Comparison of ENCODE assay signal across 8 mouse cellular contexts in the genomic region with DNA sequence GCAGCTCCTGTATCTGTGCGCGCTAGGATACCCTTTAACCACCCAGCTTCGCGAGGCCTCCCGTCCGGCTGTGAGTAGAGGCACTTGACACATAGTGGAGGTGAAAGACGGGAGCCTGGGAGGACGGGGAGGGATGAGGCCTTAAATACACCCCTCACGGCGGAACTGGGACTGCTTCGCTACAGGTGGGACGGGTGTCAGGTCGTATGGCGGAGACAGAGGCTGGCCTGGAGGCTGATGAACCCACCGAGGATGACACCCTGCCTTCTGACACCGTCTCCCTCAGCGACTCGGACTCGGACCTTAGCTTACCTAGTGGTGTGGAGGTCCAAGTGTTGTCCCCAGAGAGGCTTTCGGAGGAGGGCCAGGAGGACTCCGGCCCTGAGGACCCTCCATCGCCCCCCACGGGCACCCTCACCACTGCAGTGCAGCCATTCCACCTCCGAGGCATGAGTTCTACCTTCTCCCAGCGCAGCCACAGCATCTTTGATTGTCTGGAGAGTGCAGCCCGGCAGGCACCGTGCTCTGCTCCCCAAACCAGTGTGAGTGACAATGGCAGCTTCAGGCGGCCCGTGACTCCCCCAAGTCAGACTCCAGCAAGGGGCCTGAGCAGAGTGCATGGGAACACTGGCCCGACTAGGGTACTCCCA. TPM values are rescaled to one million over a fixed set of nuclear protein-coding genes. Genes with fewer than 3 reads are reported as not detected.
A peak's percentile ranks its signal among the peaks of the same experiment; 100 is the strongest.
DNase-seq lines count a peak whose midpoint lies in the region; ATAC-seq and TF ChIP-seq lines count a peak whose summit lies in the region.

No protein-coding gene starts in this region.

- peak overlapping the region; percentile 71 for H3K27ac ChIP-seq in lung, embryonic 14.5 days (ENCODE audit: low read depth)
- H3K27ac ChIP-seq in forebrain, postnatal 0 days (ENCODE audit: low read depth, low read length): peak overlapping the region; percentile 79
- H3K27ac ChIP-seq in limb, embryonic 14.5 days (replicated peaks; ENCODE audit: low read depth, low read length): peak overlapping the region; percentile 88
- peak overlapping the region; percentile 91 for H3K27ac ChIP-seq in neural tube, embryonic 13.5 days (replicated peaks)

- H3K27me3 ChIP-seq in lung, embryonic 14.5 days (ENCODE audit: insufficient read depth, low read length): no peaks in the 10 kb centered on the region
- H3K27me3 ChIP-seq in forebrain, postnatal 0 days (ENCODE audit: insufficient read depth, low read length): no peaks in the 10 kb centered on the region
- no peaks in the 10 kb centered on the region for H3K27me3 ChIP-seq in limb, embryonic 14.5 days (ENCODE audit: control insufficient read depth, insufficient read depth, low read length)
- no peaks in the 10 kb centered on the region for H3K27me3 ChIP-seq in neural tube, embryonic 13.5 days

- H3K4me1 ChIP-seq in lung, embryonic 14.5 days (ENCODE audit: insufficient read depth): peaks cover 9% of the 10 kb centered on the region
- peaks cover 8% of the 10 kb centered on the region for H3K4me1 ChIP-seq in forebrain, postnatal 0 days (ENCODE audit: insufficient read depth)
- H3K4me1 ChIP-seq in limb, embryonic 14.5 days (ENCODE audit: control insufficient read depth, insufficient read depth, low read length): peaks cover 12% of the 10 kb centered on the region
- H3K4me1 ChIP-seq in neural tube, embryonic 13.5 days (replicated peaks): peaks cover 35% of the 10 kb centered on the region

- WGBS in lung, embryonic 14.5 days: 9% methylated on average over 30 of the region's 30 CpGs
- 11% methylated on average over 30 of the region's 30 CpGs for WGBS in forebrain, postnatal 0 days
- 13% methylated on average over 26 of the region's 30 CpGs for WGBS in limb, embryonic 14.5 days
- WGBS in neural tube, embryonic 13.5 days: 16% methylated on average over 30 of the region's 30 CpGs

- peak overlapping the region; percentile 84 for H3K4me2 ChIP-seq in lung, embryonic 14.5 days
- peak overlapping the region; percentile 87 for H3K4me2 ChIP-seq in forebrain, postnatal 0 days (ENCODE audit: low read depth)
- peak overlapping the region; percentile 89 for H3K4me2 ChIP-seq in limb, embryonic 14.5 days (replicated peaks; ENCODE audit: low read depth, low read length, severe bottlenecking)
- H3K4me2 ChIP-seq in neural tube, embryonic 13.5 days: peak overlapping the region; percentile 98

- H3K9ac ChIP-seq in lung, embryonic 14.5 days: peak overlapping the region; percentile 87
- peak overlapping the region; percentile 83 for H3K9ac ChIP-seq in forebrain, postnatal 0 days
- H3K9ac ChIP-seq in limb, embryonic 14.5 days (ENCODE audit: low read depth, low read length, severe bottlenecking): peak overlapping the region; percentile 89
- peak overlapping the region; percentile 86 for H3K9ac ChIP-seq in neural tube, embryonic 13.5 days

- peak; percentile 36; the same call in 1 of the 2 replicates for TF ChIP-seq CTCF in lung, embryonic 14.5 days (IDR thresholded peaks at IDR 0.05; ENCODE audit: low read depth)
- 0 out of 2 replicates have a peak, but pooled peaks have one; percentile 21 for TF ChIP-seq CTCF in forebrain, postnatal 0 days (IDR thresholded peaks at IDR 0.05; ENCODE audit: low read depth)

- no peaks in the 10 kb centered on the region for H3K9me3 ChIP-seq in lung, embryonic 14.5 days (ENCODE audit: low read depth, low read length)
- no peaks in the 10 kb centered on the region for H3K9me3 ChIP-seq in forebrain, postnatal 0 days (ENCODE audit: low read length)
- H3K9me3 ChIP-seq in limb, embryonic 14.5 days (ENCODE audit: control insufficient read depth, low read length): no peaks in the 10 kb centered on the region
- H3K9me3 ChIP-seq in neural tube, embryonic 13.5 days: no peaks in the 10 kb centered on the region

- peak overlapping the region; percentile 66 for H3K4me3 ChIP-seq in lung, embryonic 14.5 days (ENCODE audit: low read depth, low read length)
- H3K4me3 ChIP-seq in forebrain, postnatal 0 days (ENCODE audit: low read depth, low read length): peak overlapping the region; percentile 60
- peak overlapping the region; percentile 69 for H3K4me3 ChIP-seq in limb, embryonic 14.5 days (replicated peaks; ENCODE audit: low read length)
- peak overlapping the region; percentile 75 for H3K4me3 ChIP-seq in neural tube, embryonic 13.5 days

- ATAC-seq in lung, embryonic 14.5 days (ENCODE audit: insufficient read depth): no peak
- no peak for ATAC-seq in forebrain, postnatal 0 days
- no peak for ATAC-seq in limb, embryonic 14.5 days (ENCODE audit: low FRiP score, low read depth)
- ATAC-seq in neural tube, embryonic 13.5 days (ENCODE audit: low read depth): peak; percentile 8; the same call in 1 of the 2 replicates

- peaks cover 50% of the 10 kb centered on the region for H3K36me3 ChIP-seq in lung, embryonic 14.5 days (ENCODE audit: insufficient read depth)
- H3K36me3 ChIP-seq in forebrain, postnatal 0 days (ENCODE audit: insufficient read depth): peaks cover 30% of the 10 kb centered on the region
- peaks cover 60% of the 10 kb centered on the region for H3K36me3 ChIP-seq in limb, embryonic 14.5 days (ENCODE audit: control insufficient read depth, insufficient read depth, low read length)
- peaks cover 24% of the 10 kb centered on the region for H3K36me3 ChIP-seq in neural tube, embryonic 13.5 days

- no peak for DNase-seq in lung, embryonic 14.5 days
- no peak for DNase-seq in lung, postnatal 14 days
- peak; percentile 48 for DNase-seq in cerebellum, adult 8-10 months
- DNase-seq in forebrain, postnatal 0 days: no peak
- DNase-seq in limb, embryonic 14.5 days (ENCODE audit: low spot score): no peak
- no peak for DNase-seq in embryo, embryonic 11 days
- DNase-seq in adrenal gland, postnatal 4 days (ENCODE audit: low spot score in 2 of 2): no peak

- 0 out of 2 replicates have a peak, but pooled peaks have one; percentile 29 for TF ChIP-seq POLR2A in limb, embryonic 14.5 days (IDR thresholded peaks at IDR 0.05; ENCODE audit: borderline replicate concordance, extremely low read depth, insufficient read depth, insufficient read length)

RNA-seq across cellular contexts. Expression of gene Tssc4, which starts 0.8 kb away (rescaled TPM):
- 65.2 and 75.6 TPM in 2 replicates for polyA plus RNA-seq in lung, embryonic 14.5 days (2014; fragmentation: Nextera tagmentation; extraction: Ambion mirVana)
- 71.5 and 86.5 TPM in 2 replicates for total RNA-seq in forebrain, postnatal 0 days (2014; rRNA removed)
- 91.8 and 101 TPM in 2 replicates for polyA plus RNA-seq in forebrain, postnatal 0 days (2015; fragmentation: Nextera tagmentation; extraction: Ambion mirVana)
- 130 and 174 TPM in 2 replicates for polyA plus RNA-seq in limb, embryonic 14.5 days (2012; rRNA removed)
- 65.0 and 67.0 TPM in 2 replicates for polyA plus RNA-seq in limb, embryonic 14.5 days (2014; fragmentation: Nextera tagmentation; extraction: Ambion mirVana)
- polyA plus RNA-seq in neural tube, embryonic 13.5 days (2015; fragmentation: Nextera tagmentation; extraction: Ambion mirVana): 82.4 and 88.4 TPM in 2 replicates
- total RNA-seq in adrenal gland, postnatal 4 days (2021): 10 to 100 TPM; 40.1 to 42.4 TPM

RNA-seq across cellular contexts. Expression of gene Cd81, which starts 17.3 kb away (rescaled TPM):
- polyA plus RNA-seq in lung, embryonic 14.5 days (2014; fragmentation: Nextera tagmentation; extraction: Ambion mirVana): 654 and 667 TPM in 2 replicates
- 349 and 423 TPM in 2 replicates for total RNA-seq in forebrain, postnatal 0 days (2014; rRNA removed)
- polyA plus RNA-seq in forebrain, postnatal 0 days (2015; fragmentation: Nextera tagmentation; extraction: Ambion mirVana): 470 and 473 TPM in 2 replicates
- polyA plus RNA-seq in limb, embryonic 14.5 days (2012; rRNA removed): 456 and 528 TPM in 2 replicates
- polyA plus RNA-seq in limb, embryonic 14.5 days (2014; fragmentation: Nextera tagmentation; extraction: Ambion mirVana): 658 and 696 TPM in 2 replicates
- polyA plus RNA-seq in neural tube, embryonic 13.5 days (2015; fragmentation: Nextera tagmentation; extraction: Ambion mirVana): 365 and 369 TPM in 2 replicates
- total RNA-seq in adrenal gland, postnatal 4 days (2021): 100 to 1,000 TPM; 659 to 670 TPM

RNA-seq across cellular contexts. Expression of gene Trpm5, which starts 24.6 kb away (rescaled TPM):
- polyA plus RNA-seq in lung, embryonic 14.5 days (2014; fragmentation: Nextera tagmentation; extraction: Ambion mirVana): 4.7 and 5.7 TPM in 2 replicates
- 1.0 and 1.3 TPM in 2 replicates for total RNA-seq in forebrain, postnatal 0 days (2014; rRNA removed)
- 1.1 and 1.2 TPM in 2 replicates for polyA plus RNA-seq in forebrain, postnatal 0 days (2015; fragmentation: Nextera tagmentation; extraction: Ambion mirVana)
- polyA plus RNA-seq in limb, embryonic 14.5 days (2012; rRNA removed): 63.4 and 71.2 TPM in 2 replicates
- 24.1 and 24.2 TPM in 2 replicates for polyA plus RNA-seq in limb, embryonic 14.5 days (2014; fragmentation: Nextera tagmentation; extraction: Ambion mirVana)
- polyA plus RNA-seq in neural tube, embryonic 13.5 days (2015; fragmentation: Nextera tagmentation; extraction: Ambion mirVana): 2.0 and 3.1 TPM in 2 replicates
- total RNA-seq in adrenal gland, postnatal 4 days (2021): 1 to 10 TPM; 5.2 to 6.0 TPM

RNA-seq across cellular contexts. Expression of gene Kcnq1, which starts 36.3 kb away (rescaled TPM):
- 5.3 and 6.5 TPM in 2 replicates for polyA plus RNA-seq in lung, embryonic 14.5 days (2014; fragmentation: Nextera tagmentation; extraction: Ambion mirVana)
- 0.77 and 1.00 TPM in 2 replicates for total RNA-seq in forebrain, postnatal 0 days (2014; rRNA removed)
- 1.1 and 2.0 TPM in 2 replicates for polyA plus RNA-seq in forebrain, postnatal 0 days (2015; fragmentation: Nextera tagmentation; extraction: Ambion mirVana)
- polyA plus RNA-seq in limb, embryonic 14.5 days (2012; rRNA removed): 1.7 and 2.7 TPM in 2 replicates
- 1.3 and 1.5 TPM in 2 replicates for polyA plus RNA-seq in limb, embryonic 14.5 days (2014; fragmentation: Nextera tagmentation; extraction: Ambion mirVana)
- polyA plus RNA-seq in neural tube, embryonic 13.5 days (2015; fragmentation: Nextera tagmentation; extraction: Ambion mirVana): 1.3 and 2.0 TPM in 2 replicates
- total RNA-seq in adrenal gland, postnatal 4 days (2021): 1 to 10 TPM; 3.4 to 5.6 TPM
